Mouse (Mus musculus) cortical plate, adult 2 months (tissue): Measurements from ENCODE around the gene Naa15.

Experiments
- CTCF ChIP-seq: fragments of 200-500 bp; IDR thresholded peaks from 2 replicates; pipeline ENCODE4 v1.5.1; 2011; ENCODE audit warnings: mild to moderate bottlenecking, control low read depth, low read length; ENCODE audit not compliant: insufficient read depth; ENCODE audit errors: extremely low read depth
- POLR2A ChIP-seq: fragments of 200-500 bp; IDR thresholded peaks from 2 replicates; pipeline ENCODE4 v1.6.1; 2011; ENCODE audit warnings: mild to moderate bottlenecking, low read length, control low read depth; ENCODE audit not compliant: insufficient read depth; ENCODE audit errors: extremely low read depth

DNA sequence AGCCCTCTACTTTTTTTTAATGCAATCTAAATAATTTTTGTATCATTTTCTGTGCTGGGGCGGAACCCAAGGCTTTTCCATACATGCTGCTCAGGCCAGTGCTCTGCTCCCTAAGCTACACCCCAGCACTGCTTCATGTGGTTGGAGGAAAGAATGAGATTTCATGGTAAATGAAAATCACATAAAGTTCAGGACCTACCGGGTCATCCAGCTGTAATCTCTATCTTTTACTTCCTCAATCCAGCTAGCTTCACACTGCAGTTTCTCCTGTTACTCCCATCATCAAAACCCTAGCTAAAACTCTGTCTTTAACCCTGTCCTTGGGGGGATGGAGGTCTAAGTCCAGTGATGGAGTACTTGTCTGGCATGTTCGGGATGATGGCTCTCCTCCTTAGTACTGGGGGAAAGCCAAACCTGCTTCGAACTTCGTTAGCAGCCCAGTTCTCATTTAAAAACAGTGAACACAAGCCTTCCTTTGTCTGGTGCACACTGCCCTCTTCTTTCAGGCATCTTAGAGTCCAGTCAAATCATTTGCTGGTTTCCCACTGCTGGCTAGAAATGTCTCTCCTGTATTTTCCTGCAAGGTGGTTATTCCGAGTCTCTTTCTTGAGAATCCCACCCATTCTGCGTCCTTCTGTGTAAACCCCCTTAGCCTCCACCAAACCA lies 75.3 kb downstream of the Naa15 start:
- TF ChIP-seq CTCF = no peak
- TF ChIP-seq POLR2A = no peak
